Mouse (Mus musculus): ENCODE results near the gene Utrn.

GRCm38 (mm10) chr10:12673309-12673708, 195.9 kb downstream of the Utrn start:
- TF ChIP-seq CTCF (IDR thresholded peaks at IDR 0.05) (no peak), EP300 (IDR thresholded peaks at IDR 0.05) (no peak)

Measured in lung, postnatal 0 days (tissue).